Comparison of ENCODE assay signal across 8 mouse cellular contexts in the genomic region with DNA sequence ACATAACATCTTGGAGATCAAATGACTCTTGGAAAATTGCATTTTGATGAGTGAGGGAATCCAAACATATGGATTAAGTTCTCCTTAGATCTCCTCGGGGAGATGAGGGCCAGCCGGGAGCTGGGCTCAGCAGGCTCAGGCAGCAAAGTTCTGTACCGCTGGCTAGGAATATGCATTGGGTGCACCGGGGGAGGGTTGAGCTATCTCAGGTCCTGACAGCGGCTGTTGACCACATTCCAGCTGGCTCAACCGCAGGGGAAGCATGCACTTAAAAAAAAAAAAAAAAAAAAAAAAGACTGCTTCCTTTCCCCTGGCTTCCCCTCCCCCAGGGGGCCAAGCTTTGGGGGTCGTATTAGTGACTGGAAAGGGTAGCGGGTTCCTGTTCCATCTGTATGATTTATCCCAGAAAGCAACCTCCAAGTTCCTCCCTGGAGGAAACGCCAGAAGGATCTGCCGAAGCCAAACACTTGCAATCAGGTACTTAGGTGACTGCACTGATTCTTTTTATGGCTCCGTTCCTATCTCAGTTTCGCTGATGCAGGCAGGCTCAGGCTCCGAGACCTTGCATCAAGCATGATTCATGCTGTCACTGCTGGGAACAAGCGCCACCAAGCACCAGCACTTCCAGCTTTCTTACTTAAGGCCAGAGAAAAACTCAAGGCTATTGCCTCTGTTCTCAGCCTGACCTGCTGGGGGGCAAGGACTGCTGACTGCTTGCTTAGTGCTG.
A peak's percentile ranks its signal among the peaks of the same experiment; 100 is the strongest.
DNase-seq lines count a peak whose midpoint lies in the region; ATAC-seq and TF ChIP-seq lines count a peak whose summit lies in the region.
"Had no signal": no experiment of that assay in that cellular context is flagged by ENCODE, and none has a peak within 500 bp of the region (broad histone marks: within the 10 kb centered on the region; RNA-seq: fewer than 3 reads in every experiment).

No protein-coding gene starts in this region.

- H3K36me3 ChIP-seq in intestine, embryonic 14.5 days (ENCODE audit: control insufficient read depth, insufficient read depth, low read length): no peaks in the 10 kb centered on the region
- H3K36me3 ChIP-seq: liver, embryonic 15.5 days had no signal

- peaks cover 8% of the 10 kb centered on the region; the same call in 1 of the 2 replicates for H3K9me3 ChIP-seq in intestine, embryonic 14.5 days (ENCODE audit: control insufficient read depth, low read length)
- H3K9me3 ChIP-seq: liver, embryonic 15.5 days had no signal

- no peak overlapping the region for H3K9ac ChIP-seq in intestine, embryonic 14.5 days (ENCODE audit: low read length)
- H3K9ac ChIP-seq: liver, embryonic 15.5 days had no signal

- TF ChIP-seq POLR2A in lung, adult 2 months (IDR thresholded peaks at IDR 0.05; ENCODE audit: borderline replicate concordance, extremely low read depth, low read depth, low read length): no peak

- DNase-seq in lung, postnatal 10 days: peak; percentile 22
- no peak for DNase-seq in lung, adult 2 months
- DNase-seq in adrenal gland, postnatal 36 days: peak; percentile 76 to 78
- peak; percentile 68 for DNase-seq in intestine, embryonic 14.5 days (ENCODE audit: low spot score)
- peak; percentile 6 to 18 for DNase-seq in thymus, postnatal 10 days (ENCODE audit: low spot score in 2 of 2)
- no peak for DNase-seq in gastrocnemius, adult 18-20 months (ENCODE audit: low spot score)
- no peak for DNase-seq in cerebellum, adult 11-12 months

- WGBS in lung, adult 2 months: 8% methylated on average over 14 of the region's 14 CpGs
- WGBS in intestine, embryonic 14.5 days: 3% methylated on average over 14 of the region's 14 CpGs

- no peak overlapping the region for H3K4me3 ChIP-seq in lung, adult 2 months (replicated peaks; ENCODE audit: extremely low read depth, low read depth, low read length)
- no peak overlapping the region for H3K4me3 ChIP-seq in intestine, embryonic 14.5 days (ENCODE audit: low read depth, low read length)
- H3K4me3 ChIP-seq: liver, embryonic 15.5 days had no signal

- peak overlapping the region; percentile 7; the same call in 1 of the 2 replicates for H3K4me2 ChIP-seq in intestine, embryonic 14.5 days (ENCODE audit: low read length)
- H3K4me2 ChIP-seq: liver, embryonic 15.5 days had no signal

- no peaks in the 10 kb centered on the region; the same call in 1 of the 2 replicates for H3K4me1 ChIP-seq in lung, adult 2 months (ENCODE audit: control insufficient read depth, insufficient read depth, low read length)
- peaks cover 10% of the 10 kb centered on the region for H3K4me1 ChIP-seq in intestine, embryonic 14.5 days (replicated peaks; ENCODE audit: control insufficient read depth, insufficient read depth, low read length)

- H3K27me3 ChIP-seq in intestine, embryonic 14.5 days (replicated peaks; ENCODE audit: control insufficient read depth, insufficient read depth, low read length): no peaks in the 10 kb centered on the region

- no peak for TF ChIP-seq CTCF in lung, adult 2 months (IDR thresholded peaks at IDR 0.05; ENCODE audit: insufficient read depth, low read length)

- ATAC-seq in intestine, embryonic 14.5 days (replicated peaks; ENCODE audit: low FRiP score, low TSS enrichment, low read depth): 0 out of 2 replicates have a peak, but pooled peaks have one; percentile 55

- no peak overlapping the region for H3K27ac ChIP-seq in intestine, embryonic 14.5 days (ENCODE audit: low read depth)
- H3K27ac ChIP-seq: liver, embryonic 15.5 days had no signal

Comparison
In these comparisons a context has a peak if more than half of its experiments do, and no peak if none do; other contexts are left out.
1. DNase-seq: peak in lung, postnatal 10 days (single experiment), adrenal gland, postnatal 36 days (2 of 2), intestine, embryonic 14.5 days (single experiment) and thymus, postnatal 10 days (2 of 2); none in lung, adult 2 months (single experiment), gastrocnemius, adult 18-20 months (single experiment) and cerebellum, adult 11-12 months (single experiment).